Mouse (Mus musculus): ENCODE results near the gene Fuz.
"Not testable (repeated sequence)": the region's sequence is repeated elsewhere in the genome, so short reads cannot be mapped to it uniquely, and the experiment has no call there.

Fuz gene

DNA sequence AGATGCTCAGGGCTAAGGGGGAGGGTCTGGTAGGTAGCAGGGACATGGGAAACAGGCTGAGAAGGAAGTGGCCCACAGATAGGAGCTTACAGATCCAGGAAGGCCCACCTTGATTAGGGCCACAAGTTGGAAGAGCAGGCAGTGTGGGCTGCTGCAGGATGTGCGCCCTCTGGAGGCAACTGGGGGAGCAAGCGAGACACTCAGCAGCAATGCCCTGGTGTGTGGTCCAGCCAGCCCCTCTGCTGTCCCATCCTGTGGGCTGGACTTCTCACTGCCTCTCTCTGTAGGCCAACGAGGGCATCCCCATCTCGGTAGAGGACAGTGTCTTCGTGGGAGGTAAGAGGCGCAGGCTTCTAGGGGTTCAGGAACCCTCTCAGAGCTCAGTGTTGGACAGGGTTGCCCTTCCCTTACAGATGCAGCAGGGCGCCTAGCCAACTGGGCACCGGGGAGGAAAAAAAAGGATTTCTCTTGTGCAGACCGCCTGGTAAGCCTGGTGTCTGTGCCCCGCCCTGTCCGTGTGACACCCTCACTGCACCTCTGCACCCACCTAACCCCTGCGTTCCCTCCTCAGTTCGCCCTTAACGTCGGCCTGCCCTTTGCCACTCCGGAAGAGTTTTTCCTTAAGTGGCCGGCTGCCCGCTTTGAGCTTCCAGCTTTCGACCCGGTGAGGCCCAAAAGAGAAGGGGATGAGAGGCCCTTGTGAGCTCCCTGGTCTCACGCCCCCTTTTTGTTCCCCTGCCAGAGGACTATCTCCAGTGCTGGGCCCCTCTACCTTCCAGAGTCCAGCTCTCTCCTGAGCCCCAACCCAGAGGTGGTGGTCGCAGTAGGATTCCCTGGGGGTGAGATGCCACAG, 35.1 kb upstream of the Fuz start:
- DNase-seq (ENCODE audit: low spot score in 2 of 2), result no peak

DNA sequence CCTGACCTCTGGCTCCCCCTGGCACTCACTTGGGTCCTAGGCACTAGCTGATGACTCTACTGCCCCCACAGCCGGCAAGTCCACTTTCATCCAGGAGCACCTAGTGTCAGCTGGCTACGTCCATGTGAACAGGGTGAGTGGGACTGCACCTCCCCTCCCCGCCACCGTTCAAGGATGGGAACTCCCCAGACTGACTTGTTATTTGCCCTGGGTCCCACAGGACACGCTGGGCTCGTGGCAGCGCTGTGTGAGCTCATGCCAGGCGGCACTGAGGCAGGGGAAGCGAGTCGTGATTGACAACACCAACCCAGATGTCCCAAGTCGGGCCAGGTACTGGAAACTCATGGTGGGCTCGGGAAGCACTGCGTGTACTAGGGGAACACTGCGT, 34.5 kb upstream of the Fuz start:
- DNase-seq (ENCODE audit: low spot score in 2 of 2), result no peak

DNA sequence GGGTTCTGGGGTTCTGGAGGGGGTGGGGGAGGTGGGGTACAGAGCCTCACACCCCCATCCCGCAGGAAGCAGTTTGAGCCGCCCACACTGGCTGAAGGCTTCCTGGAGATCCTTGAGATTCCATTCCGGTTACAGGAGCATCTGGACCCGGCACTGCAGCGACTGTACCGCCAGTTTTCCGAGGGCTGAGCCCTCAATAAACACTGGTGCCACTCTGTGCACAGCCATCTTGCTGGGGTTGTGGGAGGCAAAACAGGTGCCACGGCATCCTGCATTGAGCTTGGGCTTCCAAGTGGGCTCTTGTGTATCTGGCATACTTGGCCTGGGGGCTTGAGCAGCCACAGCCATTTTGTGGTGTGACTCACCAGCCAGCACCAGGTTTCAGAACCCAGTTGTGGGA, 33.4 kb upstream of the Fuz start:
- no peak for DNase-seq (ENCODE audit: low spot score in 2 of 2)

DNA sequence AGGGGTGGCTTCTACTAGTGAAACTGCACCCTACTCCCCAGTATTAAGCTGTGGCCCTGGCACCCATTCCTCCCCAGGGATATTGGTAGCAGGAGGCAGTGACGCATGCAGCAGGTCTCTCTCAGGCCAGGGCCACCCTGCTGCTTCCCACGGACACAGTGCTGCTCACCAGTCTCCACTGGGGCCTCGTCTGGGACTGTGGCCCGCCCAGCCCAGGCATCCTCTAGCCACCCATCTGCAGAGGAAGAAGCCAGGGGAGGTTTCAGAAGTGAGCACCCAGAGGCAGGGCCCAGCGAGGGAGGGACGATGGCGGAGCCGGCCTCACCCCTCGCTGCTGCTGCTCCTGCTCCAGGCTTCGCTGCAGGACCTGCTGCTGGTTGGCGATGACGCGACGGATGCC, 32.7 kb upstream of the Fuz start:
- no peak for DNase-seq (ENCODE audit: low spot score in 2 of 2)

DNA sequence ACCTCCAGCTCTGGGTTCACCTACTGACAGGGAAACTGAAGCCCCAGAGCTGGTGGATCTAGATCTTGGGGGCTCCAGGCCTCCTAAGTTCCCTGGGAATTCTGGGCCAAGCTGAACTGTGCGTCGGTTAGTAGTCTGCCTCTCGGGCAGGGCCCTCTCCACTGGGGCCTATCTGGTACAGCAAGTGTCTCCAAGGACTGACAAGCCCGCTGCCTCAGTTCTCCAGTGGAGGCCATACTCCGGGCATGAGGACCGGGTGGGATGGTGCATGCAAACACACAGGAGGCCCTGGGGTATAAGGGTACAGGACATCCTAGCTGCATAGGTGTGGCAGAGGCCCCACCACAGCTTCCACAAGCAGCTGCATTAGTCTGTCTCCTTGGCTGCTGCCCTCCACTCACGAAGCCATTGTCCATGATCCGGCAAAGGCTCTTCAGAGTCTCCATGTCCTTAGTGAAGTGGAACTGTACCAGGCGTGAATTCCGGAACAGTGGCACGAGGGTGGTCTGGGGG, 31.8 kb upstream of the Fuz start:
- no peak for DNase-seq (ENCODE audit: low spot score in 2 of 2)

DNA sequence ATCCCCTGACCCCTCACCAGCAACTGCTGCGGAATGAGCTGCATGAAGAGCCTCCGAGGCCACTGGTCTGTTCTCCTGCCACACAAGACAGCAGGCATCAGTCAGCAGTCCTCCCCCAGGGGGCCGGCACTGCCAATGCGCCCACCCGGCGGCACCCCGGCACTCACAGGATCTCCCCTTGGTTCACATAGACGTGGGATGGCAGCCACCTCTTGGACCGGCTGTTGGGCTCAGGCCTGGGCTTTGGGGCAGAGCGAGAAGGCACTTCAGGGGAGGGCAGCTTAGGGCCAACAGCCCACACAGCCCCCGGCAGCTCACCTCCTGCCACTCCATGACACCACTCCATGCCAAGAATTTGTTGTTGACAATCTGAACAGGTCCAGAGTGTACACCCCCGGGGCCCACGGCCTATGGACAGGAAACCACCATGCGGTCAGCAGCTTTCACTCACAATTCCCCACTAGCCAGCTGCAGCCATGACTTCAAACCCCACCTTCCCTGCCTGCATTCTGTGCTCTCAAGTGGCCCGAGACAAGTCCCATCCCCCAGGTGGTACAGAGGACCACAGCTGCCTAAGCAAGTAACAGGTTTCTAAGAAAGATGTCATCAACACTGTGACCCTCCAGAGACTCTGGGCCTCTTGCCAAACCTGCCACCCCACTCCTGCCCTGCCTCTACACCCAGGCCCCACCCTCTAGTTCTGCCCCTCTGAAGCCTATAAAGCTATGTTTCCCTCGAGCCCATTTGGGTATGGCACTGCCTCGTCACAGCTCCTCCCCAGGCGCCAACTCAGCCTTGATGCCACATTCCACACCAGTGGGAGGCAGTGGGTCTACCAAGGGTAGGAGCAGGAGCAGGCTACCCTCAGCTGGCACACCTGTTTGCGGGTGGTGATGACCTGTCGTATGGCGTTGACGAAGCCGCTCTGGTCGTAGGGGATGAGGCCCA, 31.0 kb upstream of the Fuz start:
- DNase-seq (ENCODE audit: low spot score in 2 of 2), result no peak

DNA sequence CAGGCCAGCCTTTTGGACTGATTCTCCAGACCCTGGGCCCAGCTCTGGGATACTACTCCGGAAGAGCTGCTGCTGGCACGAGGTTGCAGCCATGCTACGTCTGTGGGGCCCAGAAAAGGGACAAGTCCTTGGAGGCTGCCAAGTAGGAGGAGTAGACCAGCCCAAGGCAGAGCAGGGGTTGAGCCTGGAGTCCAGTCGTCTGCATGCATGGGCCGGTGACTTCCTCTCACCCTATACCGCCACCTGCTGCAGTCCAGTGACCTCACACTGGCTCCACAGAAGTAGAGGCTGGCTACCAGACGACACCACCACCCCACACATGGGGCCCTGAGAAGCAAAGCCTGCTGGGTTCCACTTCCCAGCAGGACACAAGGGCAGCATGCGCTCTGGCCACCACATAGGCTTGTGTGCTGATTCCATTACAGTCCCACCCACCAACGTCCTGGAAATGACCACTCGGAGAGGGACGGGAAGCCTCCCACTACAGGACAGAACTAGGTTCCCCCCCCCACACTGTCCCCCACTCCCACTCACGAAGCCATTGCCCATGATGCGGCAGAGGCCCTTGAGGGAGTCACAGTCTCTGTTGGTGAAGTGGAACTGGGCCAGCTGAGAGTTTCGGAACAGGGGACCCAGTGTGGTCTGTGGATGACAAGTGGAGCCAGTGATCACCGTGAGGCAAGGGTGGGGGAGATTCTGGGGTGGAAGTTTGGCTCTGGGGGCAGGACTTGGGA, 29.4 kb upstream of the Fuz start:
- no peak for DNase-seq (ENCODE audit: low spot score in 2 of 2)

DNA sequence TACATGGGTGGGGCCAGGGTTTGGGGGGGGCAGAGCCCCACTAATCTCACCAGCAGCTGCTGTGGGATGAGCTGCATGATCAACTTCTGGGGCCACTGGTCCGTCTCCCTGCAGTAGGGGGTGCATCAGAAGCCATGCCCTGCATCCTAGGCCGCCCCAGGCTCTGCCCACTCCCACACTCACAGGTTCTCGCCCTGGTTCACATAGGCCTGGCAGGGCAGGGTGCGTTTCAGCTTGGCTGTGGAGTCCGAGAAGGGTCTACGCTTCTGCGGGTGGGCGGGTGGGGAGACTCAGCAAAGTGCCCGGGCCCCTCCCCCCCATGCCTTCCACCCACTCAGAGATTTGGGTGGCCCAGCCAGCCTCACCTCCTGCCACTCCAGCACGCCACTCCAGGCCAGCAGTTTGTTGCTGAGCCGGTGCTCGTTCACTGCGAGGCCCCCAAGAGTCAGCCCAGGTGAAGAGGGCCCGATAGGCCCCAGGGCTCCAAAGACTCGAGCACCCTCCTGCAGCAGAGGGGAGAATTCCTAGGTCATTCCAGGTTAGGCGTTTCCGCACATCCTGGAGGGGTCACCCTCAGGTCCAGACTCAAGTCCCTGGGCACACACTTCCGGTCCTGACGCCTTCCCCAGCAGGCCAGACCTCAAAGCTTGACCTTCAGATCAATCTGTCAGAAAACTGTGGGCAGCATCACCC, 28.7 kb upstream of the Fuz start:
- DNase-seq (ENCODE audit: low spot score in 2 of 2), result no peak

DNA sequence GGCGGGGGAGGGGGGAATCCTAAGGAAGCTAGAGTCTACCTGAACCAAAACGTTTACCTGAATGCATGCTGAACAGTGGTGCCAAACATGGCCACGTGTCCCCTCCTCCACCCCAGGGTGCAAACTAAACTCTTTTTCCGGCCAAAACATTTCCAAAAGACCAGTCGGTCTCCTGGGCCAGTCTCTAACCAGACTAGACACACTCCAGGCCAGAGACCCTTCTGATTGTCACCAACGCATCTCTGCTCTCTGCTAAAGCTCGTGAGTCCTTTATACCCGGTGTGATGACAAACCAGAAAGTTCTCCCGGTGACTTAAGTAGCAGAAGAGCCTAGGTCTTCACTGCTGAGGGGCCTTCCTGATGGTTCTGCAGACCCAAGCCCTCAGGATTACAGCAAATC, 28.1 kb upstream of the Fuz start:
- no peak for DNase-seq (ENCODE audit: low spot score in 2 of 2)

DNA sequence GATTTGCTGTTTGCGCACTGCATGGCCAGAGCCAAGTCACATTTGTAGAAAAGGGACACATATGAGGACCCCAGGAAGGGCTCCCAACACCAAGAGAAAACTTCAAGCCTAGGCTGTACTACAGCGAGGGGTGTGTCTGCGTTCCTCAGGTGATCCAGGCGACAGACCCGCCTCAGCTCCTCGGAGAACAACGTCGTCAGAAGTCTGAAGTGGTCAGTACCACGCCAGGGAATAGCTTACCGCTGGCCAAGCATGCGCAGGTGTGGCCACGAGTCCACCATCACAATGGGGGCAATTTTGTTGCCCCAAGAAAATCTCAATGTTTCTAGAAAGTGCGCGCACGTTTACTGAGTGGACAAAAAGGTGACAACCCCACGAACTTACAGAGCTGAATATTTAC, 27.4 kb upstream of the Fuz start:
- no peak for DNase-seq (ENCODE audit: low spot score in 2 of 2)

DNA sequence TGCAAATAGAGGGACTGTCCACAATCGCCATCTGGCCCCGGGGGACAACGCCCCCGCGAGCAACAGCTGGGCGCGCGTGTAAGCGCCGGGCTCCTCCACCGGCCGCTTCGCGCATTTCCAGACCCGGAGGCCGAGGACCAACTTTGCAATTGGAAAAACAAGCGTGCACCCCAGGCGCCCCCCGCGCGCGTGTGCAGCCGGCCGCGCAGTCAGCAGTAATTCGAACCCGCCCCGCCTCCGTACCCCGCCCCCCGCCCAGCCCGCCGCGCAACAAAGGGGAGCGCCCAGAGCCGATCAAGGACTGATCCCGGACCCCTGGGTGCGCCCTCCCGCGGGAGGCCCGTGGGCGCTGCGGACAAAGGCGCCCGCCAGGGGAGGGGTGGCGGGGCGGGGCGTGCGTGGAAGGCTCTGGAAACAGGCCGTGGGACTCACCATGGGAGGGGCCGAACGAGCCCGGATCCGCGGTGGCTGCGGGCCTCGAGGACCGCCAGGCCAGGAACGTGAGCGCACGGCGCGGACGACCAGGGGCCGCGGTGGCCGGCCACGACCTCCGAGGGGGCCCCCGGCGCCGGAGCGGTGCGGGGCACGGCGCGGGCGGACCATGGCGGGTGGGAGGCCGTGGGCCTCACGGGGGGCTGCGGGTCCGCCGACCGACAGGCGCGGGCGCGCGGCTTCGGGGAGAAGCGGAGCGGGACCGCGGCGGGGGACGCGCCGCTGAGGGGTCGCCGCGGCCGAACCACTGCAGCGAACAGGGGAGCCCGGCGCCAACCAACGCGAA, 26.8 kb upstream of the Fuz start:
- DNase-seq (ENCODE audit: low spot score in 2 of 2), result no peak

DNA sequence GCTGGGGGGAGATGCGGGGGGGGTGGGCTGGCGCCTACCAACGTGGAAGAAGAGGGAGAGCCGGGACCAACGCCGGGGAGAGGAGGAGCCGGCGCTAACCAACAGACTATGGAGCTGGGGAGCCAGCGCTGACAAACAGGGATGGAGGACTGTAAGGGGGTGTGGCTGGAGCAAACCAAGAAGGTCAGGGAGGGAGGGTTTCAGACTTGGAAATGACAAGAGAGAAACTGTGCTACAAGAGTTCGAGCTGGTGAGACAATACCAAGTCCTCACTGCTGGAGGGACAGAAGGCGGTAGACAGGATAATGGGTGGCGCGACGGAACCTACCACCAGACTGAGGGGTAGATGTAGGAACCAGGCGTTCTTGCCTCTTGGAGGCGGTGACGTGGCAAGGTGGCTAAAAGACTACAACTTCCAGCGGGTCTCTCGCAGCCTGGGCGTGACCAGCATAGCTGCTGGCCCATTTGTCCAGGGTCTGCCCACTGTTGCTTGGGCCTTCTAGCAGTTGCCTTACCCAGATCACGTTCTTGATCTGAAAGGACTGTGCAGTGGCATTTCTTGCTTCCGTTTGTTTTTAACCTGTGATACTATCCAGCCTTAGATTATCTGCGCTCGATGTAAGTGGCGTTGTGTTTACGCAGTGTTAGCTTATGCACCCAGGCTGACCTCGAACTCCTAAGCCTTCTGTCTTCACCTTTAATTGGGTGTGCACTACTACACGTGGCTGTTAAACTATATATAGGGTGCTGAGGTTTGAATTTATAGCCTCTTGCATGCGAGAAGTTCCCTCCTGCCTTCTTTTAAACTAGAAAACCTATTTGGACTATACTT, 26.0 kb upstream of the Fuz start, which contains the start of gene Ptov1:
TSS of gene Ptov1 (minus strand) at position 92 of the 832 bp plus-strand sequence.
- peak; percentile 96 to 99 for DNase-seq (ENCODE audit: low spot score in 2 of 2)

DNA sequence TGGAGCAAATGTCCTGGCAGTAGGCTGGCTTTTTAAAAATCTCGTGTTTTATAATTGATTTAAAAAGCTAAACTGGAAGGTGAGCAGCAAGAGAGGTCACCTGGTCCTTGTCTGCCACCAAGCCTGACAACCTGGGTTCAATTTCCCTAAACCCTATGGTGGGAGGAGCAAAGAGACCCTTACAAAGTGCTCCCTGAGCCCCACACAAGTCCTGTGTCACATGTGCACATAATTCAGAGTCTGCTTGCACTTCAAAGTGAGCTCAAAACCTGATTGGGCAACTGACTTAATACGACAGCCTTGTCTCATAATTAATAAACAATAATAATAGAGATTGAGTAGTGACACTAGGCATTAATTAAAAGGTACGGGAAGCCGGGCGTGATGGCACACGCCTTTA, 25.3 kb upstream of the Fuz start:
- no peak for DNase-seq (ENCODE audit: low spot score in 2 of 2)

DNA sequence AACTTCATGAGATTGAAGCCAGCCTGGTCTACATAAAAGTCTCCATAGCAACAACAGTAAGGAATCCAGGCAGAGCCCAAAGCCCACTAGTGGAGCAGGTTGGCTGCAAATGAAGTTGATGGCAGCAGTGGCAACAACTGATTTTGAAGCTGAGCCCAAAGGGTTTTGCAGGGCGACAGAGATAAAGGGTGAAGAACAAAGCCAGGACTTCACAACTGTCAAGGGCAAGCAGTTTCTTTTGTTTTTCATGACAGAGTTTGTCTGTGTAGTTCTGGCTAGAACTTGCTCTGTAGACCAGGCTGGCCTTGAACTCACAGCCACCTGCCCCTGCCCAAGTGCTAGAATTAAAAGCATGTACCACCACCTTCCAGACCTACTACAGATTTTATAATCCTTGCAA, 24.7 kb upstream of the Fuz start:
- DNase-seq (ENCODE audit: low spot score in 2 of 2), result no peak

DNA sequence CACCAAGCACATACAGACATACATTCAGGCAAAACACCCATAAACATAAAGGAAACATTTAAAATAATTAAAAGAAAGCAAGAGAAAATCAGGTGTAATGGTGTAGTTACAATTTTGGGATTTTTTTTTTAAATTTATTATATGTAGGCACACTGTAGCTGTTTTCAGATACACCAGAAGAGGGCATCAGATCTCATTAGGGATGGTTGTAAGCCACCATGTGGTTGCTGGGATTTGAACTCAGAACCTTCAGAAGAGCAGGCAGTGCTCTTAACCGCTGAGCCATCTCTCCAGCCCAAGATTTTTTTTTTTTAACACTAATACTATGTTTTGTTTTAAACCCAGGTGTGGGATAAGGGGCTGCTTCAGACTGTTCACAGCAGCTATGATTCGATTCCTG, 24.1 kb upstream of the Fuz start:
- not testable (repeated sequence) for DNase-seq (ENCODE audit: low spot score in 2 of 2)

DNA sequence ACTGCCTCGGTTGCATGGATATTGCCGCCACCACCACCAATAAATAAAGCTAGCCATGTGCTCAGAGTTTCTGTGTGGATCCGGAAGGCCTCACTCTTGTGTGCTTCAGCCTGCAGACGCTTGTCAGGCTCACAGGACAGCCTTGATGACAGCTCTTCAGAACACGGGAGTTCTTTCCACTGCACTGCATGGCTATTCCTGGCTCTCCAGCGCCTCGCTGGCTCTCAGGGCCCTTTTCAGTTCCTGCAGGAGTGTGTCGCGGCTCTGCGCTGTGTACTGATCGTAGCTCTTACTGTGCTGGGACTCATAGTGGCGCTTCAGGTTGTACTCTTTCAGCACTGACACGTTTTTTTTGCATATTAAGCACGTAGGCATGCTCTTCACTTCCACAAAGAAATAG, 18.0 kb upstream of the Fuz start:
- DNase-seq (ENCODE audit: low spot score in 2 of 2), result no peak

DNA sequence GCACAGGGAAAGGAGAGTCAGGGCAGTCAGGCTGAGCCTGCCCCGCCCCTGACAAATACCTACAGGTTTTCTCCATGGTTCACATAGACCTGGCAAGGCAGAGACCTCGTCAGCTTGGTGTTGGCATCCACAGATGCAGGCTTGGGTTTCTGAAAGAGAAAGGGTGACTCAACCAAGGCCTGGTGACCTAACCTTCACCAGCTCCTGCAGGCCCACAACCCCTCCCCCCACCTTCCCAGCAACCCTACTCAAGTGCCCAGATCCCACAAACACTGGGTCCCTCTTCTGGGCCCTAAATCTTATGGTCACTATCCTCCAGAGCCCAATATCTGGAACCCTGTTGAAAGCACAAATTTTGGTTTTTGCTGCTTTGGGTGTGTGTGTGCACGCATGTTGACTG, 12.8 kb upstream of the Fuz start:
- DNase-seq (ENCODE audit: low spot score in 2 of 2), result no peak

DNA sequence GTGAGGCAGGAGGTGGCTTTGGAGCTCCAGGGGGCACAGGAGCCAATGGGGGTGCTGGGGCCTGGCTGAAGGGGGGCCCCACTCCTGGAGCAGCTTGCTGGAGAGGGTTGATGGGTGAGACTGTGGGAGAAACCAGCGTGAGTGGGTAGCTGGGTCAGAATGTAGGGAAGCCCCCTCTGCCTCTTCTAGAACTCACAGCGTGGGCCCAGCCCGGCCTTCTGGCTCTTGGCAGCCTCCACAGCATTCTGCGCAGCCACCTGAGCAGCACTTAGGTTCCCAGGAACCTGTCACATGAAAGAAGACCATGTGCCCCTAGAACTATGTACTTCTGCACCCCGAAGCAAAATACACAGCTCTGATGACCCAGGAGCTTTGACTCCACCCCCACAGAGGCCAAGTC, 11.2 kb upstream of the Fuz start:
- DNase-seq (ENCODE audit: low spot score in 2 of 2), result no peak

DNA sequence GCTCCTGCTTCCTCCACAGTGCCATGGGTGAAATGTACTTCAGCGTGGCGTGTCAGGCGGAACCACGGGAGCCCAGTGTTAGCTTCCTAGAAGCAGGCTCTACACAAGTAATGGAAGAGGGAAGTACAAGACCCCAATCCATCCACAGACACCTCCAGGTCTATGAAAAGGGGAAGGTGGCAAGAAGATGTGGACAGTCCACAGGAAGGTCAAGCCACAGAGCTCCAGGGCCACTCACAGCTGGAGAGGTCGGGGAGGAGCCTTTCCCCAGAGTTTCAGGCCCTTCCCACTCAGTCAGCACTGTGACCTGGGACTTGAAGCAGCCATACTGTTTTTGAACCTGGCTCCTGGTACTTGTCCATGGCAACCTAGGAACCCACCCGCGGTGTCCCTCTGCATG, 8.9 kb upstream of the Fuz start:
- DNase-seq (ENCODE audit: low spot score in 2 of 2), result no peak

Measured in right cerebral cortex, postnatal 36 days (tissue).